Mouse (Mus musculus): ENCODE results near the gene Minpp1.
A peak's percentile ranks its signal among the peaks of the same experiment; 100 is the strongest.

The Minpp1 gene

DNA sequence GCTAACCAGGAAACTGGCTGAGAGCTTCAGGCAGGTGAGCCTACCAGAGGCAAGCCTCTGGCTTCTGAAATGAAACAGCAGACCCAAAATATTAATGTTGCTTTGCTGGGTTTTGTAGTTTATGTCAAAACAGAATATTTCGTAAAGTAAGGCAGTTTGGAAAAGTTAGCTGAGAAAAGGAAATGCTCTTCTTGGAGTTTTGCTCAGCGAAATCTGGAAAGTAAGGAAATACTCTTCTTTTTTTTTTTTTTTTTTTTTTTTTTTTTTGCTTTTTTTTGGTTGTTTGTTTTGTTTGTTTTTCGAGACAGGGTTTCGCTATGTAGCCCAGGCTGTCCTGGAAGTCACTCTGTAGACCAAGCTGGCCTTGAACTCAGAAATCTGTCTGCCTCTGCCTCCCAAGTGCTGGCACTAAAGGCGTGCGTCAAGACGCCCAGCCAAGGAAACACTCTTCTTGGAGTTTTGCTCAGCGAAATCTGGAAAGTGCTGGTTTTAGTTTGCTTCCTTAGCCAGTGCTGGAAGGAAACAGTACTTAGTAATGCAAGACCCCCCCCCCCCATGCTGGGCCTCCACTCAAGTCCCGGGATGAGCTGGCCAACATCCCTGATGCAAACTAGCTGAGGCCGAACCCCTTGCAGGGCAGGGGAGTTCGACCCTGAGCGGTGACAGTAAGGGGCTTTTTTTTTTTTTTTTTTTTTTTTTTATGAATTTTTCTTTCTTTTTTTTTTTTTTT lies 3.8 kb downstream of the Minpp1 start:
- DNase-seq, result no peak

DNA sequence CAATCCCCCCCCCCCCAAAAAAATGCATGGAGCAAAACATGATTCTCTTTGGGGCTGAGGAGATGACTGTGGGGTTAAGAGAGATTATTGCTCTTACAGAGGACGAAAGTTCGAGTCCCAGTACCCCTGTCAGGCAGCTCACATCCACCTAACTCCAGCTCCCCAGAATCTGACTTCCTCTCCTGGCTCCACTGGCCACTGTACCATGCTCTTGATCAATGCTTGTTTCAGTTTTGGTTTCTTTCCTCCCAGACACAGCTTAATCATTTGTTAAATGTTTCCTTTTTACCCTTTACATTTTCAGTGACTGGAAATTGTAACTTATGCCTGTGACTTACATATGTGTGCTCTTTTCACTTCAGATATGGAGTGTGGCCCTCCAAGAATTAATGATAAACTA lies 5.4 kb downstream of the Minpp1 start:
- no peak for DNase-seq

GRCm38 (mm10) chr19:32492339-32492738 lies 6.8 kb downstream of the Minpp1 start:
- DNase-seq, result no peak

DNA sequence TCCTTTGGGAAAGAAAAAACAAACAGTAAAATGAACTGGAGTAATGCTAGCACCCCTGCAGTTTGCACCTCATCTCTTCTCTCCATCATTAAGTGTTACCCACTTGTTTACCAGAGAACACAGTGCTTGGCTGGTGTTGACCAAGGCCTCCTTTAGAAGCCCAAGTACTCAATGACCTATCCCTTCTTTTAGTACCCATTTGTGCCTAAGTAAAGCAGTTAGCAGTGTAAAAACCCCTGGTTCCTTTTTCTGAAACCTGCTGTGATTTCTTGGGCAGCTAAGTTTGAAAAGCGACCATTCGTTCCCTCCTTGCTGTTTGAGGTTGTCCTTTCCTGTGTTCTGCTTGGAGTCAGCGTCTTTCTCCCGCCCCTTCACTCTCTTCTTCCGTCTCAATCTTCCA lies 7.4 kb downstream of the Minpp1 start:
- no peak for DNase-seq

GRCm38 (mm10) chr19:32493471-32493870 lies 7.9 kb downstream of the Minpp1 start:
- DNase-seq, result no peak

- DNase-seq, result no peak
Measured at GRCm38 (mm10) chr19:32494611-32495010, 9.0 kb downstream of the Minpp1 start.

DNA sequence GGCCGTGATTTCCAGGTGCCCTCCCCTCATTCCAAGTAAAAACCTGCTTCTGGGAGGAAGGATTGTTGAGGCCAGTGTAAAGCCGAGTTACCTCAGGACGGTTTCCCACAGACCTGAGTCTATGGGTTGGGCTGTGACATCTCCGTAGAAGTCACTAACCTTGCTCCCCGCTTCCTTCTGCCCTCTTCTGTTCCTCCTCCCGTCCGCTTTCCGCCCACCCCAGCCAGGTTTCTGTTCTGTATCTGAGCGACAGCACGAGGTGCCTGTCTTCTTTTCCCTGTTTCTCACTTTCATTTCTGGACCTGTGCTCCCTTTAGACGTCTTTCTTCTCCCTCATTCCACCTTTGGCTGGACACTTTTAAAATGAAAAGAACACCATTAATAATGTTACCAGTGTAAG lies 9.5 kb downstream of the Minpp1 start:
- no peak for DNase-seq

DNA sequence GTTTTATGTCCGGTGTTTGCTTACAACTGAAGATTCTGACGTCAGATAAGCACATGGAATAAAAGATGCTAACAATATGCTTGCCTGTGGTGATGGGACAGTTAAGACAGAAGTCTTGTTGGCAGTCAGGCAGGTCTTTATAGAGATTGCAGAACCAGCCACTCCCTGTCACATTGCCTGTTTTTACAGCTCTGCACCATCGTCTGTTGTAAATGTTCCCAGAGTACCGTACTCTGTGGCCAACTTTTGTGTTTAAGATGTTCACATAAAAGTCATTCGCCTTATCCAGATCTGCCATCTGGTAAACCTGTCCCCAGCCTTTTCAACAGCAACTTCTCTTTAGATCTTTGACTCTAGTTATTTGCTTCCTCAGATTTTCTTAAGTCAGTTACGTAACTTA lies 11.8 kb downstream of the Minpp1 start:
- DNase-seq, result no peak

DNA sequence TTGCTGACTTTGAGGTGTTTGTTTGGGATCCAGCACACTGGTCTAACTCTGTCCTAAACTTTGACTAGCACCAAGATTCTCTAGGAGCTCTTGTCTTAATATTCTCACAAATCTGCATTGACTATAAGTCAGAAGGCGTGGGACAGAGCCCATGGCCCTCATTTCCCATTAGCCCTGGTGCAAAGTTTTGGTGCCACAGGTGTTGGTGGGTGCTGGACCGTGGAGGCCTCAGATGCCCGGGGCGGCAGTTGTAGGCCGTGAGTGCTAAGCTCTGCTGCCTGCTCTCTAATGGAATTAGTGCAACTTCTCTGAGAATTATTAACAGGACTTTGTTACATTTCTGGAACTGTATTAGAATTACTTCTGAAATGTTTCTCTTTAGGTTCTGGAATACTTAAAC lies 12.4 kb downstream of the Minpp1 start:
- no peak for DNase-seq

- no peak for DNase-seq
Measured at GRCm38 (mm10) chr19:32501414-32501813, 15.8 kb downstream of the Minpp1 start.

DNA sequence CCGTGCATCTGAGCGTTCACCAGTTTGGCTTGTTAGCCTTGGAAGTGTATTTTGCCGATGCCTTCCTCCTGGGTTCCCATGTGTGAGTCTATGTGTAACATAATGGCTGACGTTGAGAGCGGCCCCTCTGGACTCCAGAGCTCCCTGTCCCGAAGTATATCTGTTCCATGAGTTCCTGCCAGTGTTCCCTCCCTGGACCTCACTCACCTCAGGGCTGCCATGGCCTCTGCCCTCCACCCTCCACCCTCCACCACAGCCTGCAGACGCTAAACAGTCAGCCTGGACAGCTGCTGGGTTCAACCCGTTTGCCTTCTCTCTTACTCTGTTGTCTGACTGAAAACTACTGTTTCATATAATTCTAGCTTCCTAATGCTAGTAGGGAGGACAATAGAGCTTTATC lies 20.5 kb downstream of the Minpp1 start:
- no peak for DNase-seq

- DNase-seq, result no peak
Measured at GRCm38 (mm10) chr19:32506514-32506913, 20.9 kb downstream of the Minpp1 start.

DNA sequence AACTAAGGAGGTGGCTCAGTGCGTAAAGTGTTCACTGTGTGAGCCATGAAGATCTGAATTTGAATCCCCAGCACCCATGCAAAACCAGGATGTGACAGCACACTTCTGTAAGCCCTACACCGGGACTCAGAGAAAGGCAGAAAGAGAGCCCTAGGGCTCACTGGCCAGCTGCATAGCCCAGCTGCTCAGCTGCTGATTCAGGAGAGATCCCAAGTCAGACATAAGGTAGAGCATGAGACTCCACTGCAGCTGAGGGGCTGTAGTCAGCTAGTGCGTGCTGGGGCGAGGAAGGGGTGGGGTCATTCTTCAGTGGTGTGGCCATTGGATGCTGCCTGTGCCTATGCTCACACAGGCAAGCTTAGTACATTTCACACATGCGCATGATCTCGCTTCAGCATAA lies 21.5 kb downstream of the Minpp1 start:
- no peak for DNase-seq

- DNase-seq, result peak in 1 of 2 experiments; percentile 38
Measured at GRCm38 (mm10) chr19:32507526-32507925, 22.0 kb downstream of the Minpp1 start.

DNA sequence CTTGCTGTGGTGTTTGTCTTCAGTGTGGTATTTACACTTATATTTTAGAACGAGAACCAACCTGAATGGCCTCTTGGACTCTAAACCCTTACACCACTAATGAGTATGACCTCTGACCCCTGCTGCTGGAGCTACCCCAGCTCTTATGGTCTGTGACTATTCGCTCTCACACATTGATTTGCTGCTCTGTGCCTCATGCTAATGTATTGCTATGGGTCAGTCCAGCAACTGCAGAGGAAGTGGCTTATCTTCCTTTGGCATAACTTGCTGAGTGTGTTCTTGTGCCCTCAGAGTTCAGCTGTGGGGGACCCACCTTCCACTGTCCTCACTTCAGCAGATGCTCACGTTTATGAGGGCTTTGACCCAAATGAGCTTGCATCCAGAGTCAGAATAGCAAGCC lies 24.7 kb downstream of the Minpp1 start:
- no peak for DNase-seq

DNA sequence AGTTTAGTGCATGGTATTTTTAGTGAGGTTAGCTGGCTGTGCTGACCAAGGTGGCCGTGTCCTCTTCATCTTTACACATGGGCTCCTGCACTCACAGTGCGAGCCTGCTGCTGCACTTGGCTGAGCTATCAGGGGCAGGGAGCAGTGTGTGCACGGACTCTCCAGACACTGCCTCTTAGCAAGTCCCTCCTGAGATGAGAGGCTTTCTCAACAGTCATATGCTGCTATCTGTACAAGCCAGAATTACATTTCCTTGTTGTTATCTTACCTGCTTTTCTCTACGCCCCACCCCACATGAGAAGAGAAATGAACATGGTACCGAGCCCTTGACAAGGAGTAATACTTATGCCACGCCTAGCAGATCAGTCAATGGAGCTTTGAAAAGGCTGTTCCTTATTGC lies 25.4 kb downstream of the Minpp1 start:
- DNase-seq, result no peak

GRCm38 (mm10) chr19:32512518-32512917 lies 26.9 kb downstream of the Minpp1 start:
- DNase-seq, result no peak

GRCm38 (mm10) chr19:32516575-32516974 lies 31.0 kb downstream of the Minpp1 start:
- DNase-seq, result no peak

DNA sequence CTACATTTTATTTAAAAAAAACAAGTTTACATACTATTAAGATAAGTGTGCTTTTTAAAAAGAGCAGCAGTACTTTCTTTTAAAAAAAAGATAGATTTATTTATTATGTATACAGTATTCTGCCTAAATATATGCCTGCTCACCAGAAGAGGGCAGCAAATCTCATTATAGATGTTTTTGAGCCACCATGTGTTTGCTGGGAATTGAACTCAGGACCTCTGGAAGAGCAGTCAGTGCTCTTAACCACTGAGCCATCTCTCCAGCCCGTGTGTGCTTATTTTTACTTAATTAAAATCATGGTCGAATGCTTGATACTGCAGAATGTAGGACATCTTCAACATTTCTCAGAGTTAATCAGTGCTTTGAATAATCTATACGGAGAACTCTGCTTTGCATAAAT lies 35.9 kb downstream of the Minpp1 start:
- no peak for DNase-seq

GRCm38 (mm10) chr19:32522247-32522646 lies 36.7 kb downstream of the Minpp1 start:
- no peak for DNase-seq

- DNase-seq, result no peak
Measured at GRCm38 (mm10) chr19:32522753-32523307, 37.3 kb downstream of the Minpp1 start.

DNA sequence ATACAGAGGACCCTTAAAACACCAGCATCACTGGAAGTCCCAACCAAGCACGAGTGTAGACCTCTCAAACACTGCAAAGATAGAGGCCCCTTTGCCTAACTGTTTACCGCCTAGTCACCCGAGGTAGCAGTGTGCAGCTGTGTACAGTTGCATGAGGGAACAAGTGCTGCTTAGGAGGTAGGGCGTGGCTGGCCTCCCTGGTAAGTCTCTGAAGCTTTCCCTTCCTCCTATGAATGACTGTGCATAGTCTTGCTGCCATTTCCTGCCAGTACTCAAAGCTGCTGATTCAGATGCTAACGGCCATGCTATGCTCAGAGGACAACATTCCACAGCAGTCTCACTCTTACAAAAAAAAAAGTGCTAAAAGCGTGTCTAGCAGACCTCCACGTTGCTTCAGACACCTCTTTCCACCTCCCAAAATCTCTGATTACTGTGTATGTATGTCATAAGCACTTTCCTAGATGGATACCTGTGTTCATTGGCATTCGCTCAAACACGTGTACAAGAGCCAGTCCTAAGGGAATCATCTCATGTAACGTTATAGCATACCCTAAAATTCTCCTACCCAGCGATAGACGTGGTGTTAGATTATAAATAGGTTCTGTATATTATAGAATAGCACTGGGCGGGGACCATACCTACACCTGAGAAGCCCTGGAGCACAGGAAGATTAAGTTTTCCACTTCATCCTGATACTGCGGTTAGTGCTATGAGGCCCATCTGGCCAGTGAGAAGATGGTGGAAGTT lies 38.4 kb downstream of the Minpp1 start:
- DNase-seq, result no peak

DNA sequence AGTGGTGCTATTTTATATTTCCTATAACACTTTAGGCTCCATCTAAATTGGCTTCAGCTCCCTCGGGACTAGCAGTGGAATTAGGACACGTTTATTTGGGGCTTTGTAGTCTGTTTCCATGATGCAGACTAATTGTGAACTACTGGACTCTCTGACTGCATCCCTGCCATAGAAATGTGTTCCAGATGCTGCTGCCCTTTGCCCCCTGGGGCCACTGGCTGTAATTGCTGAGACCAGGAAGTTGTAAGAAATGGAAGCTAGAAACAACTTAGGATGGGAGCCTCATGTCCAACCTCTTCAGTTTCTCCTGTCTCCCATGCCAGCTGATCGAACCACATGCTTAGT lies 38.9 kb downstream of the Minpp1 start:
- no peak for DNase-seq

DNA sequence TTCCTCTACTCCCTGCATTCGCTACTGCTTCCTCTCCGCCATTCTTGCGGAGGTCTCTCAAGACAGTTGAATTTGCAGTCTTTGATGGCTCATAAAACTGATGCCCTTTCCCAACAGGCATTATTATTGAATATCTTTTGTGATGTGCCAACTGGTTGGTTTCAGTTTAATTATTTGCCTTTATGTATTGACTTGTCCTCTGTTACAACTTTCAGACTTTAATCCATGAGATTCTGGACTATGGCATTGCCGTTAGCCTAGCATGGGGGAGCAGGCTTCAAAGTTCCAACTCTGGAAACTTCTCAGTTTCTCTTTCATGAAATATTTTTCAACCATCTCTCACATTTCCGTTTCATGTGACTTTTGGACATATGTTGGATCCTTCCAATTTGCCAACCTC lies 41.6 kb downstream of the Minpp1 start:
- DNase-seq, result no peak
